In genomic region chr4:132398863-132399262, GRCm38 (mm10) we compare ENCODE assay signal across 13 mouse cellular contexts. TPM values are rescaled to one million over a fixed set of nuclear protein-coding genes. Genes with fewer than 3 reads are reported as not detected.
DNase-seq lines count a peak whose midpoint lies in the region; ATAC-seq lines count a peak whose summit lies in the region.
"Had no signal": no experiment of that assay in that cellular context is flagged by ENCODE, and none has a peak within 500 bp of the region (broad histone marks: within the 10 kb centered on the region; RNA-seq: fewer than 3 reads in every experiment).

No protein-coding gene starts in this region.

- H3K36me3 ChIP-seq in heart, embryonic 16.5 days (ENCODE audit: control insufficient read depth, insufficient read depth), result no peaks in the 10 kb centered on the region
- no peaks in the 10 kb centered on the region for H3K36me3 ChIP-seq in lung, embryonic 15.5 days
- no peaks in the 10 kb centered on the region for H3K36me3 ChIP-seq in embryonic facial prominence, embryonic 15.5 days

- no peak overlapping the region for H3K4me2 ChIP-seq in heart, embryonic 16.5 days (ENCODE audit: low read depth, low read length)
- H3K4me2 ChIP-seq in lung, embryonic 15.5 days, result no peak overlapping the region
- H3K4me2 ChIP-seq in embryonic facial prominence, embryonic 15.5 days (replicated peaks), result no peak overlapping the region
- H3K4me2 ChIP-seq: forebrain, embryonic 13.5 days had no signal

- DNase-seq in heart, postnatal 25 days (ENCODE audit: low spot score), result no peak
- DNase-seq in lung, postnatal 25 days (ENCODE audit: low spot score), result no peak
- peak; percentile 29 for DNase-seq in lung, postnatal 14 days
- DNase-seq in natural killer cell, adult 2 months (ENCODE audit: low spot score in 2 of 2), result no peak
- DNase-seq: adrenal gland, postnatal 10 days; cerebellum, adult 18-20 months; right cerebral cortex, postnatal 25 days had no signal

- peak overlapping the region; percentile 89; the same call in 1 of the 2 replicates for H3K27ac ChIP-seq in heart, embryonic 16.5 days (ENCODE audit: low read length)
- peak overlapping the region; percentile 55 for H3K27ac ChIP-seq in lung, embryonic 15.5 days
- H3K27ac ChIP-seq in embryonic facial prominence, embryonic 15.5 days (replicated peaks), result peak overlapping the region; percentile 85; the same call in 1 of the 2 replicates
- H3K27ac ChIP-seq: forebrain, embryonic 13.5 days; hindbrain, embryonic 10.5 days had no signal

- no peak overlapping the region for H3K9ac ChIP-seq in heart, embryonic 16.5 days (ENCODE audit: low read length)
- H3K9ac ChIP-seq in lung, embryonic 15.5 days, result no peak overlapping the region
- no peak overlapping the region for H3K9ac ChIP-seq in embryonic facial prominence, embryonic 15.5 days
- H3K9ac ChIP-seq: forebrain, embryonic 13.5 days had no signal

- 44% methylated on average over 5 of the region's 5 CpGs for WGBS in heart, embryonic 16.5 days
- WGBS in lung, embryonic 15.5 days, result 33% methylated on average over 5 of the region's 5 CpGs
- 24% methylated on average over 5 of the region's 5 CpGs for WGBS in embryonic facial prominence, embryonic 15.5 days

- H3K9me3 ChIP-seq in heart, embryonic 16.5 days (replicated peaks; ENCODE audit: control insufficient read depth, low read length), result no peaks in the 10 kb centered on the region
- no peaks in the 10 kb centered on the region for H3K9me3 ChIP-seq in lung, embryonic 15.5 days
- H3K9me3 ChIP-seq in embryonic facial prominence, embryonic 15.5 days (replicated peaks), result no peaks in the 10 kb centered on the region
- H3K9me3 ChIP-seq: forebrain, embryonic 13.5 days; hindbrain, embryonic 10.5 days had no signal

- no peaks in the 10 kb centered on the region for H3K27me3 ChIP-seq in heart, embryonic 16.5 days (ENCODE audit: control insufficient read depth, insufficient read depth, low read length)
- no peaks in the 10 kb centered on the region for H3K27me3 ChIP-seq in lung, embryonic 15.5 days
- H3K27me3 ChIP-seq in embryonic facial prominence, embryonic 15.5 days, result no peaks in the 10 kb centered on the region
- H3K27me3 ChIP-seq: forebrain, embryonic 13.5 days had no signal

- peaks cover 19% of the 10 kb centered on the region for H3K4me1 ChIP-seq in heart, embryonic 16.5 days (ENCODE audit: control insufficient read depth, insufficient read depth, low read length)
- peaks cover 21% of the 10 kb centered on the region for H3K4me1 ChIP-seq in lung, embryonic 15.5 days
- H3K4me1 ChIP-seq in embryonic facial prominence, embryonic 15.5 days, result peaks cover 25% of the 10 kb centered on the region

- intact Hi-C loops in heart, postnatal 25 days (cut with DNase I), result loop anchor here (1.0 kb wide), 1 partner anchor 10 kb away; no protein-coding TSS in a partner anchor

- ATAC-seq in heart, embryonic 16.5 days (replicated peaks; ENCODE audit: extremely low read depth, insufficient read depth, low FRiP score), result no peak
- ATAC-seq in lung, embryonic 15.5 days (ENCODE audit: borderline replicate concordance, extremely low read depth, low FRiP score, low TSS enrichment), result peak; percentile 33; the same call in 1 of the 2 replicates
- ATAC-seq in embryonic facial prominence, embryonic 15.5 days (ENCODE audit: insufficient number of reproducible peaks, low FRiP score, low TSS enrichment, low read depth), result no peak
- ATAC-seq: forebrain, embryonic 13.5 days; inflammation-experienced regulatory T-cells, adult 6 months had no signal

- H3K4me3 ChIP-seq in heart, embryonic 16.5 days (ENCODE audit: low read length), result no peak overlapping the region
- H3K4me3 ChIP-seq in lung, embryonic 15.5 days, result no peak overlapping the region
- no peak overlapping the region for H3K4me3 ChIP-seq in embryonic facial prominence, embryonic 15.5 days (replicated peaks)
- H3K4me3 ChIP-seq: forebrain, embryonic 13.5 days; hindbrain, embryonic 10.5 days had no signal

RNA-seq across cellular contexts. Expression of gene Phactr4, which starts 23.4 kb away (rescaled TPM):
- polyA plus RNA-seq in heart, embryonic 16.5 days (2015; fragmentation: Nextera tagmentation; extraction: Ambion mirVana), result 15.8 and 16.5 TPM in 2 replicates
- 10 to 100 TPM; 23.2 to 23.4 TPM for total RNA-seq in heart, postnatal 25 days (2021)
- 17.6 and 18.7 TPM in 2 replicates for polyA plus RNA-seq in lung, embryonic 15.5 days (2015; fragmentation: Nextera tagmentation; extraction: Ambion mirVana)
- polyA plus RNA-seq in embryonic facial prominence, embryonic 15.5 days (2015; fragmentation: Nextera tagmentation; extraction: Ambion mirVana), result 21.6 and 21.8 TPM in 2 replicates

RNA-seq across cellular contexts. Expression of gene Rcc1, which starts 45.5 kb away (rescaled TPM):
- 41.7 and 44.4 TPM in 2 replicates for polyA plus RNA-seq in heart, embryonic 16.5 days (2015; fragmentation: Nextera tagmentation; extraction: Ambion mirVana)
- total RNA-seq in heart, postnatal 25 days (2021), result 1 to 10 TPM; 8.6 to 8.9 TPM
- 89.2 and 92.6 TPM in 2 replicates for polyA plus RNA-seq in lung, embryonic 15.5 days (2015; fragmentation: Nextera tagmentation; extraction: Ambion mirVana)
- 66.6 and 69.8 TPM in 2 replicates for polyA plus RNA-seq in embryonic facial prominence, embryonic 15.5 days (2015; fragmentation: Nextera tagmentation; extraction: Ambion mirVana)
